In genomic region chr5:116662466-116662865, GRCm38 (mm10) we compare ENCODE assay signal across 17 mouse cellular contexts.
DNase-seq lines count a peak whose midpoint lies in the region; ATAC-seq and TF ChIP-seq lines count a peak whose summit lies in the region.
"Had no signal": no experiment of that assay in that cellular context is flagged by ENCODE, and none has a peak within 500 bp of the region (broad histone marks: within the 10 kb centered on the region; RNA-seq: fewer than 3 reads in every experiment).

No protein-coding gene starts in this region.

- H3K36me3 ChIP-seq in neural tube, embryonic 13.5 days: no peaks in the 10 kb centered on the region
- H3K36me3 ChIP-seq in forebrain, postnatal 0 days (ENCODE audit: insufficient read depth): no peaks in the 10 kb centered on the region
- no peaks in the 10 kb centered on the region for H3K36me3 ChIP-seq in hindbrain, embryonic 15.5 days
- H3K36me3 ChIP-seq: embryonic facial prominence, embryonic 15.5 days; intestine, embryonic 15.5 days; limb, embryonic 12.5 days; liver, embryonic 13.5 days had no signal

- no peak for TF ChIP-seq CTCF in forebrain, postnatal 0 days (IDR thresholded peaks at IDR 0.05; ENCODE audit: low read depth)
- TF ChIP-seq CTCF in cerebellum, adult 2 months (IDR thresholded peaks at IDR 0.05; ENCODE audit: borderline replicate concordance, insufficient read depth, low read depth, low read length): no peak

- peak; percentile 40; the same call in 1 of the 2 replicates for ATAC-seq in neural tube, embryonic 13.5 days (ENCODE audit: low read depth)
- ATAC-seq in forebrain, postnatal 0 days: peak; percentile 62
- ATAC-seq in hindbrain, embryonic 15.5 days (ENCODE audit: low FRiP score, low read depth): peak; percentile 30; the same call in 1 of the 2 replicates
- ATAC-seq: intestine, embryonic 15.5 days had no signal

- no peak for TF ChIP-seq POLR2A in cerebellum, adult 2 months (IDR thresholded peaks at IDR 0.05; ENCODE audit: borderline replicate concordance, insufficient read depth, low read length)

- peak overlapping the region; percentile 76 for H3K27ac ChIP-seq in neural tube, embryonic 13.5 days (replicated peaks)
- peak overlapping the region; percentile 66 for H3K27ac ChIP-seq in forebrain, postnatal 0 days (ENCODE audit: low read depth, low read length)
- H3K27ac ChIP-seq in hindbrain, embryonic 15.5 days (replicated peaks): peak overlapping the region; percentile 47
- H3K27ac ChIP-seq in cerebellum, adult 2 months (ENCODE audit: insufficient read depth, low read length): no peak overlapping the region
- H3K27ac ChIP-seq: embryonic facial prominence, embryonic 15.5 days; intestine, embryonic 15.5 days; limb, embryonic 12.5 days; liver, embryonic 13.5 days had no signal

- no peak overlapping the region for H3K9ac ChIP-seq in neural tube, embryonic 13.5 days
- no peak overlapping the region for H3K9ac ChIP-seq in forebrain, postnatal 0 days
- H3K9ac ChIP-seq in hindbrain, embryonic 15.5 days: no peak overlapping the region
- H3K9ac ChIP-seq: embryonic facial prominence, embryonic 15.5 days; intestine, embryonic 15.5 days; limb, embryonic 12.5 days; liver, embryonic 13.5 days had no signal

- H3K4me3 ChIP-seq in neural tube, embryonic 13.5 days: no peak overlapping the region
- H3K4me3 ChIP-seq in forebrain, postnatal 0 days (ENCODE audit: low read depth, low read length): no peak overlapping the region
- no peak overlapping the region for H3K4me3 ChIP-seq in hindbrain, embryonic 15.5 days
- H3K4me3 ChIP-seq in cerebellum, adult 2 months (replicated peaks; ENCODE audit: insufficient read depth, low read depth, low read length): no peak overlapping the region
- H3K4me3 ChIP-seq: embryonic facial prominence, embryonic 15.5 days; intestine, embryonic 15.5 days; limb, embryonic 12.5 days; liver, embryonic 13.5 days had no signal

- WGBS in neural tube, embryonic 13.5 days: 45% methylated on average over 5 of the region's 5 CpGs
- WGBS in forebrain, postnatal 0 days: 31% methylated on average over 5 of the region's 5 CpGs
- WGBS in hindbrain, embryonic 15.5 days: 39% methylated on average over 5 of the region's 5 CpGs
- 47% methylated on average over 5 of the region's 5 CpGs for WGBS in cerebellum, adult 2 months

- H3K4me1 ChIP-seq in neural tube, embryonic 13.5 days (replicated peaks): peaks cover 22% of the 10 kb centered on the region
- H3K4me1 ChIP-seq in forebrain, postnatal 0 days (ENCODE audit: insufficient read depth): no peaks in the 10 kb centered on the region
- H3K4me1 ChIP-seq in hindbrain, embryonic 15.5 days (replicated peaks): 0 out of 2 replicates have a peak, but pooled peaks cover 11% of the 10 kb centered on the region
- H3K4me1 ChIP-seq in cerebellum, adult 2 months (ENCODE audit: control insufficient read depth, insufficient read depth, low read length): no peaks in the 10 kb centered on the region
- H3K4me1 ChIP-seq: embryonic facial prominence, embryonic 15.5 days; intestine, embryonic 15.5 days; limb, embryonic 12.5 days; liver, embryonic 13.5 days had no signal

- no peak for DNase-seq in neural tube, embryonic 10.5 days (ENCODE audit: extremely low spot score, low spot score)
- DNase-seq in forebrain, postnatal 0 days: peak; percentile 43
- no peak for DNase-seq in spleen, postnatal 14 days (ENCODE audit: low spot score in 2 of 2)
- no peak for DNase-seq in kidney, adult 9 months
- no peak for DNase-seq in cerebellum, adult 2 months
- DNase-seq: adrenal gland, postnatal 25 days; cerebellum, adult 9-11 months; embryo, embryonic 11 days; gastrocnemius, postnatal 10 days; heart, postnatal 14 days; liver, embryonic 13.5 days had no signal

- no peaks in the 10 kb centered on the region for H3K9me3 ChIP-seq in neural tube, embryonic 13.5 days
- H3K9me3 ChIP-seq in forebrain, postnatal 0 days (ENCODE audit: low read length): no peaks in the 10 kb centered on the region
- H3K9me3 ChIP-seq in hindbrain, embryonic 15.5 days: no peaks in the 10 kb centered on the region
- H3K9me3 ChIP-seq: embryonic facial prominence, embryonic 15.5 days; intestine, embryonic 15.5 days; limb, embryonic 12.5 days had no signal

- no peak overlapping the region for H3K4me2 ChIP-seq in neural tube, embryonic 13.5 days
- H3K4me2 ChIP-seq in forebrain, postnatal 0 days (ENCODE audit: low read depth): no peak overlapping the region
- no peak overlapping the region for H3K4me2 ChIP-seq in hindbrain, embryonic 15.5 days
- H3K4me2 ChIP-seq: embryonic facial prominence, embryonic 15.5 days; heart, embryonic 11.5 days; intestine, embryonic 15.5 days; limb, embryonic 12.5 days; liver, embryonic 13.5 days had no signal

- no peaks in the 10 kb centered on the region for H3K27me3 ChIP-seq in neural tube, embryonic 13.5 days
- no peaks in the 10 kb centered on the region for H3K27me3 ChIP-seq in forebrain, postnatal 0 days (ENCODE audit: insufficient read depth, low read length)
- H3K27me3 ChIP-seq in hindbrain, embryonic 15.5 days: no peaks in the 10 kb centered on the region
- no peaks in the 10 kb centered on the region for H3K27me3 ChIP-seq in cerebellum, adult 2 months (ENCODE audit: control insufficient read depth, insufficient read depth, low read length)
- H3K27me3 ChIP-seq: embryonic facial prominence, embryonic 15.5 days; intestine, embryonic 15.5 days; limb, embryonic 12.5 days; liver, embryonic 13.5 days had no signal
